Mouse (Mus musculus): Measurements from ENCODE around the gene Vmn2r83. TPM values are rescaled to one million over a fixed set of nuclear protein-coding genes. Genes with fewer than 3 reads are reported as not detected.

The Vmn2r83 gene
- total RNA-seq, 2 experiments from 2014 or later: not detected

GRCm38 (mm10) chr10:79536461-79537080, 68.0 kb downstream of the Vmn2r83 start:
- DNase-seq (ENCODE audit: extremely low spot score in 1 of 2, low spot score in 1 of 2): peak in 1 of 2 experiments; percentile 5

GRCm38 (mm10) chr10:79537271-79537670, 68.7 kb downstream of the Vmn2r83 start:
- DNase-seq (ENCODE audit: extremely low spot score in 1 of 2, low spot score in 1 of 2): peak in 1 of 2 experiments; percentile 5

DNA sequence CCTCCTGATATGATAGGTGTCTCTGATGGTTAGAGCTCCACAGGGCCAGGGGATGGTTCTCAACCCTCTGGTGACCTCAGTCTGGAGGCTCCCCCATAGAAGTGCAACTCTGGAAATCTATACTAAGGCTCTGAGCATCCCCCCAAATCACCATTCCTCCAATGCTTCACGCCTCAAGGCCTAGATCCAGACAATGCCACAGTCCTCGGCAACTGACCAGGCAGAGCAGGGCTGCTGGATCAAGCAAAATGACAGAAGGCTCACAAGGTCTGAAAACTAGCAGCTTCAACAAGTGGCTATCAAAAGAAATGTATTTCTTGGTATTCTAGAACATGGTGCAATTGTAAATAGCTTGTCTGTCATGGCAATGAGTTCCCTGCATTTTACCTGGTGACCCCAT, 69.2 kb downstream of the Vmn2r83 start:
- peak in 1 of 2 experiments; percentile 1 for DNase-seq (ENCODE audit: extremely low spot score in 1 of 2, low spot score in 1 of 2)

DNA sequence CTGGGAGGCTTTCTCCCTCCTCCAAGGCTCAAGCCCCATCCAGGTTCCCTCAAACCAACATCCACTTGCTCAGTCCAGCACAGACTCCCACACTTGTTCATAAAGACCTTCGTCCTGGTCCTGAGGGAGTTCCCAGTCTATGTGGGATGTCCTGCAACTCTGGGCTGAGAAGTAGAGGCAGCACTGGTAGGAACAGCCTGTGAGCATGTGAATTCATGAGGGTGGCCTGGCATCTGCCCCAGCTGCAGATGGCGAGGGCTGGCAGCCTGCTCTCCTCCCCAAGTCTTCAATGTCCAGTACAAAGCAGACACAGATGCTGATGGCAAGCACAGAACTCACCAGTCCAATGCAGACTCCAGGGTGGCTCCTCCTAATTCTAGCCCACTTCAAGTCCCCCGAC, 69.8 kb downstream of the Vmn2r83 start:
- DNase-seq (ENCODE audit: extremely low spot score in 1 of 2, low spot score in 1 of 2): peak in 1 of 2 experiments; percentile 8

DNA sequence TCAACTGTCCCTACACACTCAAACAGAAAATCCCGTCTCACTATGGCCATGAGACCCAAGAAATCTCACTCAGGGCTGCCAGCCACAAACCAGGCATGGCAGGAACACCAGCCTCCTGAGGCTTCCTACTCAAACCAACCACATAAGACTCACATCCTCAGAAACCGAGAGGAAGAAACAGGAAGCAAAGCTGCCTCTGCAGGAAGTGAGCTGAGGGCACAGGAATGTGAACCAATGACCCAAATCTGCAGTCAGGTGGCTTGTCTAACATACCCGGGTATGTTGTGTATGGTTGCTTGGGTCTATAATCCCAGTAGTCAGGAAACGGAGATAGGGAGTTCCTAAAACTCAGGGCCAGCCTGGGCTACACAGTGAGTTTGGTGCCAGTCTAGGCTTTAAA, 70.3 kb downstream of the Vmn2r83 start:
- peak in 1 of 2 experiments; percentile 4 for DNase-seq (ENCODE audit: extremely low spot score in 1 of 2, low spot score in 1 of 2)

GRCm38 (mm10) chr10:79539701-79540495, 71.4 kb downstream of the Vmn2r83 start:
- peak in 1 of 2 experiments; percentile 3 for DNase-seq (ENCODE audit: extremely low spot score in 1 of 2, low spot score in 1 of 2)

DNA sequence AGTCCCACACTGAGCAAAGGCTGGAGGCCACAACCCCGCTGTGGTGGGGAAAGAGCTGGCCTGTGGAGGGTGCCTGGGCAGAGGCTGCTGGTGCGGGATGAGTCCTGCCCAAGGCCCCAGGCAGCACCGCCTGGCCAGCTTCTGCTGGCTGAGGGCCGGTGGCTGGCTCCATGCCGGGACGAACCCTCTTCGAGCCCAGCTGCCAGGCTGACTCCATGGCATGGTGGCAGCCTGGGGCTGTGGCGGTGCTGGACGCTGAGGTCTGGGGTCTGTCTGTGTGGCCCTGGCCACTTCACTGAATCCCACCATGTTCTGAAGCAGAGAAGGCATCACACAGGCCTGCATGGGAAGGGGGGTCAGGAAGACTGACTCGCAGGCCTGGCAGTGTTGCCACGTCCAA, 72.2 kb downstream of the Vmn2r83 start:
- DNase-seq (ENCODE audit: extremely low spot score in 1 of 2, low spot score in 1 of 2): peak in 1 of 2 experiments; percentile 6

DNA sequence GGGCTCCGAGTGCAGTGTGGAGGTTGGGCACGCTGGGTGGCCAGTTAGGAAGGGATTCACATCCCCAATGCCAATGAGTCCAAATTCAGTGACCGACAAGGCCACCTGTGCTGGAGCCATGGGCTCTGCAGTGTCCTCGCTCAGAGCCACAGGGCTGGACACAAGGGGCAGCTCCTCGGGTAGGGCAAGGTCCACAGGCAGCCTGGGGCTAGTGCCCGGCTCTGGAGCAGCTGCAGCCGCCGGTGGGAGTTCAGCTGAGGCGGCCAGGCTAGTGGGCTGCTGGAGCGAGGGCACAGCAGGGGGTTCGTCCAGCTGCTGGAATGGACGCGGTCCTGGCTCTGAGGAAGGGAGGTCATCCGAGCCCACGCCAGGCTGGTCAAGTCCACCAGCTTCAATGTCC, 73.0 kb downstream of the Vmn2r83 start:
- peak in 1 of 2 experiments; percentile 5 for DNase-seq (ENCODE audit: extremely low spot score in 1 of 2, low spot score in 1 of 2)

DNA sequence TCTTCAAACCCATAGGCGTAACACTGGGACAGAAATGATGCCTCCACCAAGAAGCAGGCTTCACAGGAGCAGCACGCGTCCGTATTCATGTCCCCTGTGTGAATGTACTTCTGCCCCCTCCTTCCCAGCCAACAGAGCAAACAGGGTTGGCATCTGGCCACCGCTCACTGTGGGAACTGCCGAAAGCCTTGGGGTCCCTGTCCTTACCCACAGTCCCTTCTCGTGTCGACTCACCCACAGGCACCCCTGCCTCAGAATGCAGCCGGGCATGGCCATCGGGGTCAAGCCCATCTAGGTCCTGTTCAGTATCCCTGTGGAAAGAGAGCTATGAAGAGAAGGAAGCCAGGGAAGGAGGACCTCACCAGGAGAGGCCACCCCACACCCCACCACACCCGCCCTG, 73.6 kb downstream of the Vmn2r83 start:
- DNase-seq (ENCODE audit: extremely low spot score in 1 of 2, low spot score in 1 of 2): peak in 1 of 2 experiments; percentile 5

Small RNA genes lying within 50 kb of the gene (microRNA-seq; reads per million reads assigned to microRNA genes)
- gene Mir6909: 0.18 to 0.60 reads per million in 2 experiments

Other genes starting within 250 kb of the Vmn2r83 start
- not detected for gene Vmn2r81, start 221.0 kb upstream of the Vmn2r83 start, total RNA-seq (2021)
- not detected for gene Vmn2r82, start 112.2 kb upstream of the Vmn2r83 start, total RNA-seq (2021)
- gene Plpp2, start 65.1 kb downstream of the Vmn2r83 start, total RNA-seq (2021): 1 to 10 TPM; 5.3 to 6.9 TPM
- 10 to 100 TPM; 53.2 to 56.4 TPM for gene Mier2, start 86.5 kb downstream of the Vmn2r83 start, total RNA-seq (2021)
- under 1 TPM in 1 of 2 experiments, not detected in 1; 0.44 TPM for gene Theg, start 118.6 kb downstream of the Vmn2r83 start, total RNA-seq (2021)
- gene C2cd4c, start 145.3 kb downstream of the Vmn2r83 start, total RNA-seq (2021): 10 to 100 TPM; 12.1 to 12.3 TPM
- gene Shc2, start 169.2 kb downstream of the Vmn2r83 start, total RNA-seq (2021): 10 to 100 TPM; 39.2 to 48.2 TPM
- under 1 TPM in 1 of 2 experiments, not detected in 1; 0.22 TPM for gene Odf3l2, start 177.0 kb downstream of the Vmn2r83 start, total RNA-seq (2021)
- gene Madcam1, start 195.8 kb downstream of the Vmn2r83 start, total RNA-seq (2021): not detected
- gene Tpgs1, start 200.6 kb downstream of the Vmn2r83 start, total RNA-seq (2021): 10 to 100 TPM; 74.9 to 79.7 TPM
- 10 to 100 TPM; 67.1 to 77.7 TPM for gene Cdc34, start 213.5 kb downstream of the Vmn2r83 start, total RNA-seq (2021)
- 1 to 10 TPM; 2.4 to 3.1 TPM for gene Gzmm, start 220.3 kb downstream of the Vmn2r83 start, total RNA-seq (2021)
- gene Bsg, start 235.8 kb downstream of the Vmn2r83 start, total RNA-seq (2021): 100 to 1,000 TPM; 610 to 665 TPM
- 100 to 1,000 TPM; 108 to 110 TPM for gene Hcn2, start 247.9 kb downstream of the Vmn2r83 start, total RNA-seq (2021)

All from layer of hippocampus, postnatal 25 days (tissue).